Mouse (Mus musculus): Measurements from ENCODE around the gene Foxa2.

The Foxa2 gene

GRCm38 (mm10) chr2:148046799-148047165 lies at the start of gene Foxa2:
Gene Foxa2 (minus strand): TSS chr2:148046969.
- in situ Hi-C loops (cut with MboI), result no loop called here

- in situ Hi-C loops (cut with MboI), result no loop called here
Observed at GRCm38 (mm10) chr2:148092089-148092488, 45.3 kb upstream of the Foxa2 start.

DNA sequence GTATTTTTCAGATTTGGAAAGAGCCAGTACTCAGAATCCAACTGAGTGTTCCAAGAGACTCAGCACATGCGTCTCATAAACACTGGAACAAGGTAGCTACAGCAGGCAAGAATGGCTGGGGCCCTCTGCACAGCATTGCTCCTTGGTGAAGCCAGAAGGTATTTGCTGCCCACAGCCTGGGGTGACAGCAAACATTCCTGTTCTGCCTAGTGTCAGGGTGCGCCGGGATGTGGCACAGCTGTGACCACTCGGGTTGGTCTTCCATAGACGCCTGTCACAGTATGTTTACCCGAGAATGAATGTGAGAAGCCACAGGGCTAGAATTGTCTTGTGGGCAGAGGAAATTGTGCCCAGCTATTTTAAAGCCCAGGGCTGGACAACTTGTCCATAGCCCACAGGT lies 44.9 kb upstream of the Foxa2 start:
- in situ Hi-C loops (cut with MboI), result no loop called here

DNA sequence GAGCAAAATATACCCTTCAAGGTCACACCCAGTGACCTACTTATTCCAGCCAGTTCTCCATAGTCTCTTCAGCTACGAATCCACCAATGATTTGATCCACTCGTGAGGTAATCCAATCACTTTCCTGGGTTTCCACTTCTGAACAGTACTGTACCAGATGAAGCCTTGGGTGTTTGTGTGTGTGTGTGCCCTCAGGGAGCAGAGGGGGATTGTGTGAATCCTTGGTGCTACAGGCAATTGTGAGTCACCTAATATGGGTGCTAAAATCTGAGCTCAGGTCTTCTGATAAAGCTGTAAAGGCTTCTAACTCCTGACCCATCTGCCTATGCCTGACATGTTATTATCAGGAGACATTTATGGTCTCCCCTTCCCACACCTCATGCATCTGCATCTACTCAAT lies 43.3 kb upstream of the Foxa2 start:
- in situ Hi-C loops (cut with MboI), result no loop called here

DNA sequence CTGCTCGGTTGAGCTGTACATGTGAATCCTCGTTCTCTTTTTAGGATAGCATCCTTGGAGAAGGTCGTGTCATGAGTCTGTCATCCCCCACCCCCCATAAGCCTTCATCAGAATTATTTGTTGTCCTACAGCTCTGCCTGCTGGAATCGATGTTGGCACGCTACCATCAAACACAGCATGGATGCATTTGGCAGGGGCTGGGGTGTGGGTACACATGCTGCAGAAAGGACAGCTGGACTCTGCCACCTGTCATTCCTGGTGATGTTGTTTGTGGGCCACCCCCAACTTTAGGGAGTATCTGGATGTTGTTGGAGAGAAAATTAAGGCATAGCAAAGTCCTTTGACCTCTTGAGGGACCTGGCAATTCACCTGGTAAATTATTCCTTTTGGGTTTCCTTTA lies 38.8 kb upstream of the Foxa2 start:
- in situ Hi-C loops (cut with MboI), result no loop called here

DNA sequence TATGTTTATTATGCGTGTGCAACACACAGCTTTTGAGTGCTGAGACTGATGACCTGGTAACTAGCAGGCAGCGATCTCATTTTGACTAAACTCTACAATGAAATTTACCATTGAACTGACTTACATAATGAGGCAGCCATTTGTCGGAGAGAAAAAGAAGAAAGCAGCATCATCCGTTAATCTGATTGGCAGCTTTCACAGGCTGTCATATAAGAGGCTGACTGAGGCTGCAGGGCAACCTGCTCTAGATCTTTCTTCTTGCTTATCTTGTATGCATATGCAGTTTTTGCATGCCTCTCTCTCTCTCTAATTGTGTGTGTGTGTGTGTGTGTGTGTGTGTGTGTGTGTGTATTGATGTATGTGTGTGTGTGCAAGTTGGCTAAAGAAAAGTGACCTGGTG lies 38.4 kb upstream of the Foxa2 start:
- in situ Hi-C loops (cut with MboI), result no loop called here

DNA sequence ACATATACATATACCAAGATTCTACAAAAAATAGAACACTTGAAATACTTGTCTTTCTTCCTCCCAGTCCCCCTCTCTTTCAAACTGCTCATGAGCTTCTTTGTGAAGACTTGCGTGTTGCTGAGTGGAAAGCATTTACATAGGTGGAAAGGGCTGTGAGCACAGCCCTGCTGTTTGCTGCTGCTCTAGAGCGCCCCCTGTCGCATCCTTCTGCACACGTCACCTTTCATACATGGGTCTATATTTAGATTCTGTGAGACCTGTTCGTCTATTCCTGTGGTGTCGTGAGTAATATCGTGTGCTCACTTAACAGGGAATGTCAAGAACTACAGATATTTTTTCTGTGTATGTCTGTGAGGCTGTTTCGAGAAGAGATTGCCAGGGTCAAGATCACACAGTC lies 35.5 kb upstream of the Foxa2 start:
- in situ Hi-C loops (cut with MboI), result no loop called here

DNA sequence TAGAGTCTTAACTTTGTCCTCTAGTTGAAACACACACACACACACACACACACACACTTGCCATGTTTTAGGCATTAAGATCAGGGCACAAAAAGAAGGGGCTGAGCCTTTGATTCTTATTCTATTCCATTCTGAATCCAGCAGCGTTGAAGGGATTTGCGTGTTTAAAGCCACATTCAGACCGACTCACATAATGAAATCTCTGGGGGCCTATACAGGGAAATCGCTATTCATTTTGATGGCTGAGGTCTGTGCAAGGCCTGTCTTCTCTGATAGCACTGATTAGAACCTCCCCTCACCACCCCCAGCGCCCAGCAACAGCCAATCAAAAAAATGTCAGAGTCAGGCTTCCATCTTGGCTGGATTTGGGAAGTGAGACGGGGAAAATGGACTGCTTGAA lies 13.9 kb upstream of the Foxa2 start:
- in situ Hi-C loops (cut with MboI), result no loop called here

GRCm38 (mm10) chr2:148053411-148053810 lies 6.6 kb upstream of the Foxa2 start:
- in situ Hi-C loops (cut with MboI), result no loop called here

DNA sequence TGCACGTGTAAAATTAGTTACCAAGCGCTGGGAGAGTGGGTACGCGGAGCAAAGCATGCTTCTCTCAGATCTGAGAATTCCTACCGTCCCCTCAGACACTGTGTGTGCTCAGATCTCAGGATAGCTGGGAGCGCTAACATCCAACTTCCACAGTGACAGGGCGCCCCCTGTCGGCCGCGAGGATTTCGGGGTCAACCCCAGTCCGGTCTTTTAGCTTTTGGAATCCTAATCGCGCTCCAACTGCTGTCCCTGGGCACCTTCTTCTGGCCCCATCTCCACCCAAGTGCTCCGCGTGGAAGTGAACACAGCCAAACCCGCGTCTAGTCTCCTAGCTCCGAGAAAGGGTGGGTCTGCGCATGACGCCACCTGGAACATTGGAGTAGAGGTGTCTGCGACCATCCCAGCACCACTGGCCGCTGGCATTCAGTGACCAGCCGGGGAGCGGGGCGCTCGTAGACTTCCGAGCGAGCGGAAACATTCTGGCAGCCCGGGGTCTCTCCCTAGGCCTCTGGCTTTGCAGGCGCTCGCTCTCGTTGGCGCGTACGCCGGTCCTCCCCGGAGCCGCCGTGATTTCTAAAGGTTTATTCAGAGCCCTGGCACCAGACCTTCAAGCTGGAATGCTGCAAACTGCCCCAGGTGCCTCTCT lies 1.8 kb upstream of the Foxa2 start:
- in situ Hi-C loops (cut with MboI), result no loop called here

DNA sequence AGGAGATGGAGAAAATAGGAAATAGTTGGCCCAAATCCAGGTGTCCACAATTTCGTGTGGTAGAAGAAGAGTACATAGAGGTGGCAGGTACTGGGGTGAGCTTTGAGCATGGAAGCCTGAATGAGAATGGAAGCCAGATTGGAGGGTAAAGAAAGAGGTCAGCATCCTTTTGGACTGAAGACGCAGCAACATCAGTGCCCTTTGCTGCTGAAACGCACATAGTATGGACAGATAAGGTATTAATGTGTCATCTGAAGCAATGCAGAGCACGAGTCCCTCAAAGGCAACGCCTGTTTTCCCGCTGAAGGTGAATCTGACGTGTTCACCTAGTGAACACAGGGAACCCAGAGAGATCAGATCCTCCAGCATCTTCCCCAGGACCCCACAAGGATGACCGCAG lies 842 bp upstream of the Foxa2 start:
- in situ Hi-C loops (cut with MboI), result no loop called here

- in situ Hi-C loops (cut with MboI), result no loop called here
Observed at GRCm38 (mm10) chr2:148045937-148046798, 601 bp downstream of the Foxa2 start.

- in situ Hi-C loops (cut with MboI), result no loop called here
Observed at GRCm38 (mm10) chr2:148045543-148045936, 1.2 kb downstream of the Foxa2 start.

DNA sequence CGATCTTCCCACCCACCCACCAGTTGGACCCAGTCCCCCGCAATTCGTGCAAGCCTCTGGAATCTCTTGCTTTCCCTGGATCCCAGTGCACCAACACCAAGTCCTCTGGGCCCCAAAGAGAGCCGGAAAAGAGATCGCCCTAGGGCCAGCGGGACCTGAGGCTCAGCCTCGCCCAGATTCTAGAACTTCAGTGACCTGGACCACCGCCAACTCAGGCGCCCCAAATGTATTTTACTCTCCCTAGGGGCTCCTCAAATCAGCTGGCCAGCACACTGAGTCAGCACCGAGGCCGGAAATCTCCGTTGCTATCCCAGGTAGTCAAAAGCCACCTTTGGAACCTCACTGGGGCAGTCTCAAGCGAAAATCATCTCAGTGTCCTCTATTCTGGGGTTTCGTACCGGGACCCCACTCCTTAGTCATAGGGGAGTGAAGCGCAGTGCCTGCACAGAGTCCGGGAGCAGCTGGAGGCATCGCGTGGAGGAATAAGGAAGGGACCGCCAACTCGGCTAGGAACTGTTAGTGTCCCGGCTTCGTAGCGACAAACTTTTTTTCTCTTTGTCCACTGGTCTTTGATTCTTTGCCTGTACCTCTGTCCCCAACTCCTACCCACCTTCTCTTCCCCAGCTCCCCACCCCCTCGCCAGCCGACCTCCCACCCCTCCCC lies 1.8 kb downstream of the Foxa2 start:
- in situ Hi-C loops (cut with MboI), result no loop called here

GRCm38 (mm10) chr2:148043976-148044876 lies 2.5 kb downstream of the Foxa2 start:
- in situ Hi-C loops (cut with MboI), result no loop called here

DNA sequence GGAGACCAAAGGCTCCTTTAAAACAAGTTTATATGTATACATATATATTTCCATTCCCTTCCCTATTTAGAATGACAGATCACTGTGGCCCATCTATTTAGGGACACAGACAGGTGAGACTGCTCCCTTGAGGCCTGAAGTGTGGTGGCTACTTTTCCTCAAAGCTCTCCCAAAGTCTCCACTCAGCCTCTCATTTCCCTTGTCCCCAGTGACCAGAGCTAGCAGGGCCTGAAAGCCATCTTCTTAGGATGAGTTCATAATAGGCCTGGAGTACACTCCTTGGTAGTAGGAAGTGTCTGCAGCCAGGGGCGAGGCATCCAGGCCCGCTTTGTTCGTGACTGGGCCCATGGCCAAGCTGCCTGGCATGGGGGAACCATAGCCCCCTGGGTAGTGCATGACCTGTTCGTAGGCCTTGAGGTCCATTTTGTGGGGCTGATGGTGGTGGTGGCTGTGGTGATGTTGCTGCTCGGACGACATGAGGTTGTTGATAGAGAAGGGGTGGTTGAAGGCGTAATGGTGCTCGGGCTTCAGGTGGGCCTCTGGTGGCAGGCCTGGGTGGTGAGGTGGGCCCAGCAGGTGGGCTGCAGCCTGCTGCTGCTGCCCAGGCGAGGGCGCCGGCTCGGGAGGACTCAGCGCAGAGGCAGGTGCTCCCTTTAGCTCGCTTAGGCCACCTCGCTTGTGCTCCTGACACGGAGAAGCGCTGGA lies 3.3 kb downstream of the Foxa2 start:
- in situ Hi-C loops (cut with MboI), result no loop called here

DNA sequence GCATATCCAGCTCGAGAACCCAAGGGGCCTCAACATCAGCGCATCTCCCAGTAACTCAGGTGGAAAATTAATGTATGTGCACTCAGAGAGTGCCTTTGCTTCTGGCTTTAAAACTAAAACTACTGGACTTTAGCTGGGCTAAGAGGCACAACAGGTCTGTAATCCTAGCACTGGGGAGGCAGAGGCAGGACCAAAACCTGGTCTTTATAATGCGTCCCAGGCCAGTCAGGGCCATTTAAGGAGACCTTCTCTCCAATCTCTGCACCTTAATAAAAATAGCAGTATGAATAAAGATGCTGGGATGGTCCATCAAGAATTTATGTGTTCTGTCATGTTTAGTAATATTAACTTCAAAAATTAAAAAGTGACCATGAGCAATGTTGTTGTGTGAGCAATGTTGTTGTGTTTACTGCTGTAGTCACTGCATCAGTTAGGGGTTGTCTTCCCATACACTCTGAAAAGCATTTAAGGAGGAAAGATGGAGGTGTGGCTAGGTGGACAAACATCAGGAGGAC lies 4.6 kb downstream of the Foxa2 start:
- in situ Hi-C loops (cut with MboI), result no loop called here

- in situ Hi-C loops (cut with MboI), result no loop called here
Observed at GRCm38 (mm10) chr2:148041381-148041780, 5.4 kb downstream of the Foxa2 start.

- in situ Hi-C loops (cut with MboI), result no loop called here
Observed at GRCm38 (mm10) chr2:148040236-148041121, 6.3 kb downstream of the Foxa2 start.
